Mouse (Mus musculus): Measurements from ENCODE around the gene Prl2c5. TPM values are rescaled to one million over a fixed set of nuclear protein-coding genes. Genes with fewer than 3 reads are reported as not detected.

Prl2c5 gene
- polyA plus RNA-seq, 1 experiment from 2014 or later = not detected

Other genes starting within 250 kb of the Prl2c5 start
- gene Prl2c2, start 177.3 kb upstream of the Prl2c5 start, polyA plus RNA-seq (2015; fragmentation: Nextera tagmentation; extraction: Ambion mirVana) = not detected in 2 replicates
- 23.4 and 28.5 TPM in 2 replicates for gene Gpr137b, start 211.3 kb downstream of the Prl2c5 start, polyA plus RNA-seq (2015; fragmentation: Nextera tagmentation; extraction: Ambion mirVana)